Mouse (Mus musculus) kidney, postnatal 14 days (tissue): Measurements from ENCODE around the gene D17Wsu92e.
A peak's percentile ranks its signal among the peaks of the same experiment; 100 is the strongest.
"Not testable (repeated sequence)": the region's sequence is repeated elsewhere in the genome, so short reads cannot be mapped to it uniquely, and the experiment has no call there.

Source experiments
- DNase-seq: peaks from one replicate; pipeline ENCODE4 v3.0.0; 2022; ENCODE audit warnings: mixed read lengths

The D17Wsu92e gene

DNA sequence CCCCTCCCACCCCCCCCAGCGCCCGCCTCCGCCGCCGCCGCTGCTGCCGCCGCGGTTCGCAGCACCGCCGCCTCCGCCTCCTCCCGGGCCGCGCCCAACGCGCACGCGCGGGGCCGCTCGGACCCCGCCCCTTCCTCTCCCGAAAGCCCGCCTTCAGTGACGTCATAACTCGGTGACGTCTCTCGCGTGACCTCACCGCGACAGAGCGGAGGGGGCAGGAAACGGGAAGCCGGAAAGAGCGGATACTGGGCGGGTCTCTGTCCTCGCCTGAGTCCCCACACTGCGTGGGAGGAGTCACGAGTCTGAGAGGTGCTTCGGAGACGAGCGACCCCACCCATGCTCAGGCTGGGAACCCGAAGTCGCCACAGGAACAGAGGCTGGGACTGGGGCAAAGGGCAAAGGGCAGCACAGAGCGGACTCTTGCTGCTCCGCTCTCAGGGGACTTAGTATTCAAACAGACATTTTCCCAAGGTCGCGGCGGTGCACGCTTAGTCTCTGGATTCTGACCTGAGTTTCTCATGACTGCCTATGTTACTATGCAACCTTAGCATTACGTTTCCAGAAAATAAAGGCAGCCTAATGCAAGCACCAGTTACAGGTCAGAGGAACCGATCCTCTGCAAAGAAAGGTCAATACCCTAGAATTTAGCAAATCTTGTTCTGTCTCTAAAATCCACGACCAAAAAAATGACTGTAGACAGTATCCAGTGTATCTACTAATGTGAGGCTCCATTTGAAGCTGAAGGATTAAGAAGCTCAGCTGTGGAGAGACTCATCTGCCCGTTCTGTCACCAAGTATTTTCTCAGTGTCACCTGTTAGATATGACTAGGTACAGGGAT lies at the start of gene D17Wsu92e:
TSS of gene D17Wsu92e (minus strand) at position 81 of the 839 bp plus-strand sequence.
- peak; percentile 99 for DNase-seq

DNA sequence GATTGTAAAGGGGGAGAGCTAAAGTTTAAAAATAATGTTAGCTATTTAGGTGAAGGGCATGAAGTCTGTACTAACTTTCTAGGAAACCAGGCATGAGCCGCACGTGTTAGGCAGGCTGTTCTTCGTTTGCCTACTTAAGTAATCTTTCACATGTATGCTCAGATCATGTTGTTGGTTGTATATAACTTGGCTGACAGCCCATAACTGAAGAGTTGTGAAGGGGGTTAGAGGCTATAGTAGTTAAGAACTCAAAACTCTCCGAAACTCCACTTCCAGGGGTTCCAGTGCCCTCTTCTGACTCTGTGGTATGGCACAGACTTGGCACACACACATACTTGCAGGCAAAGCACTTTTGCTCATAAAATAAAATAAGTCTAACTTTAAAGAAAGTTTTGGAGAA lies 46.3 kb upstream of the D17Wsu92e start:
- DNase-seq = no peak

DNA sequence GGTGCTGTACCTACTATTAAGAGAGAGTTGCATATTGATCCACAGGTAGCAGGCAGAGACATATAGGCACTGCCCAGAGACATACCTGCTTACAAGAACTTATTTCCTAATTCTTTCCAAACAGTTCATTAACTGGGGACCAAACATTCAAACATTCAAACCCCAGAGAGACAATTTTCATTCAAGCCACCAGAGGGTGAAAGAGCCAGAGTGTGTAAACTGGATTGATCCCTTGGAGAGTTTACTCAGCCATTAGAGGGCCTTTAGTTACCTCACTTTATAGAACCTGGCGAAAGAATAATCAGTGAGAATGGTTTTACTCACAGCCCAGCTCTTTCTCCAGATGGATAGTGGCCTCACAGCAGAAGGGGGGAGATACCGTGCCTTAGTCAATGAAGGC lies 45.0 kb upstream of the D17Wsu92e start:
- DNase-seq = no peak

DNA sequence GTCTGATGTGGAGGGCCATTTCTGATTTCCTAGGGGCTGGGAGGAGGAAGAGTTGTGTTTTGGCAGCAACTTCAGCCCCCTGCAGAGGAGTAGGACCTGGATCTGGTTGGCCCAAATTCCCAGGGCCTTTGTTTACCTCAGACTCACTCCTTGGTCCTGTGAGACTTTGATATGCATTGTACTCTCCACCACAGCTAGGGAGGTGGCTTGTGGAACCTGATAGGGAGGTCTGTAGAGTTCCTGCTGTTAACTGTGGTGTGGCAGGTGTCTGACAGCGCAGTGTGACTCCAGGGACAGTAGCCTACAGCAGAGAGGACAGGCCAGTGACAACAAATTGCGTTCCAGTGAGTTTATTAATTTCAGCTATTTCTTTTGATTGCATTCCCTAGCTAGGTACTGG lies 38.7 kb upstream of the D17Wsu92e start:
- no peak for DNase-seq

DNA sequence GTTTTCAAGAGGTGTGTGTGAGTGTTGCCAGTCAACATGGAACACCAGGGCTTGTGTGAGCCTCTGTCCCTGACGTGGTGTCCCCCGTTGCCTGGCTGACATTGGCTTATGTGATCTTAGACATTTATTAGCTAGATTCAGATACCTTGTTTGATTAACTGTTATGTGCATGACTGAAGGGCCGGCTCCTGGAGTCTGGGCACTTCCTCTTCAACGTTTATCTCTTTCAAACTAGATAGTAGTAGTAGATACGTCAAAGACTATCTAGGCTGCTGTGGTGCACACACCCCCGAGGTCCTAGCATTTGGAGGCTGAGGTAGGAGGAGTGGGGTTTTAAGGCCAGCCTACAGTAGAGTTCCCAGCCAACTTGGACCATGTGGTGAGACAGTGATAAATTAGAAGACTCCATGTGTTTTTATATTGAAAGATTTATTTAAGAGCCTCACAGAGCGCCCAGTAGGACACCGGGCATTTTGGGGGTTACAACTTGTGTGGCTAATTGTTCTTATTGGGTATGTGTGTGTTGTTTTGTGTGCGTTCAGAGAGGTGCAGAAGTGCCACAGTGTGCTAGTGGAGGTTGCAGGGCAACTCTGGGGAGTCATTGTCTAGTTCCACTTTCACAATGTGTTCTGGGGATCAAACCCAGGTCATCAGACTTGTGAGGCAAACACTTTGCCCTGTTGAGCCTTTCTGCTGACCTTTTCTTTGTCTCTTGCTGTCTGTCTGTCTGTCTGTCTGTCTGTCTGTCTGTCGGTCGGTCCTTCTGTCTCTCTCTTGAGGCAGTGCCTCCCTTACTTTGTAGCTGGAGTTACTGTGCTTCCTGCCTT lies 37.4 kb upstream of the D17Wsu92e start:
- no peak for DNase-seq

DNA sequence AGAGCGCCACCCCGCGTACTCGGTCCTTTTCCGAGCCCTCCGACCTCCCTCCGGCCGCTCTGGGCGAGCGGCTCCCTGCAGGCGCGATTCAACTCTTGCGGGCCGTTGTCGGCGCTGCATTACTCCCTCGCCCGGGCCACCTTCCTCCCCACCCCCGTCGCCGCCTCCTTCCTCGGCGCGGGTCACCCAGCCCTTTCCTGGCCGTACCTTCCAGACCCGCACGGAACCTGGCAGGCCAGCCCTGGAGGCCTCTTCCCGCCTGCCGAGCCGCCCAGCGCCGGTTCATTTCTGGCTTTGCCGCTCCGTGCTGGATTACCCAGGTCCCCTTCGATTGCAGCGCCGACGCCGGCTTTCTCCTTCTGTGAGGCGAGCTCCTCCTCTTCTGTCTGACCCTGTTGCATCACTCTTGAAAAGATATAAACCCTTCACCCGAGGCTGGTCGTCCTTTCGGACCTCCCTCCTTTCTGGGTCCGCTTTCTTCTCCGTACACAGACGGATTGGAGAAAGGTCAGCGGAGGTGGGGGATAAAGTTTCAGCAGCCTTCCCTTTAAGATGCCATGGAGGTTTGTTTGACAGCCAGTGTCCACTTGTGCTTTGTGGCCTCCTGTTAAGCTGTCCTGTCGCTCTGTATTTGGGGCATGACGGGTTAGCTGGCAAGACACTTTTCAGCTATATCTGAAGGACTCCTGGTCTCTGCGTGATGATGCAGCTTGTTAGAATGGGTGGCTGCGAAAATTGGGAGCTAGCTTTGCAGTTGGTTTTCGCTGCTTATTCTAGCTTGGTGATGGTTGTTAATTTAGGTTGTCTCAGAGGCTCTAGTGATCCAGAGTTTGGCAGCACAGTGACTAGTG lies 36.6 kb upstream of the D17Wsu92e start:
- DNase-seq = peak; percentile 79

DNA sequence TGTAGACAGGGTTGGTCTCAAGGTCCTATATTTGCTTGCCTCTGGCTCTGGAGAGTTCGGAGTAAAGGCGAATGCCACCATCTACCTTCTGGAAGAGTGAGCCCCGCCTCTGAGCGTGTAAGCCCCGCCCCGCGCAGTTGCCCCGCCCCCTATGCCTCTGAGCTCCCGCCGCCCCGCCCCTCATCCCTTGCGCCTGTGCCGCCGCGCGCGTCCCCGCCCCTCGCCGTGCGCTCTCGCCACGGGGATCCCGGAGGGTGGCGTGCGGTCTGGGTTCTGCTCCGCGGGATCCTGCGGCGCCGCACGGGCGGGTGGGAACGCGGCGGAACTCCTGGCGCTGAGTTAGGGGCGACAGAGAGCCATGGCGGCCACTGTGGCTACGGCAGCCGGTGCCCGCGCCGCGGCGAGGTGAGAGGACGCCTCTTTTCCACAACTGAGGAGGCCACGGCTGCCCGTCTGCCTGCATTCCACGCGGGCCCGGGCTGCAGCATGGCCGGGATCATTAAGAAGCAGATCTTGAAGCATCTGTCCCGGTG lies 35.9 kb upstream of the D17Wsu92e start, which contains the start of gene Uhrf1bp1:
TSS of gene Uhrf1bp1 (plus strand) at position 177 of the 533 bp plus-strand sequence.
- DNase-seq = peak; percentile 92

DNA sequence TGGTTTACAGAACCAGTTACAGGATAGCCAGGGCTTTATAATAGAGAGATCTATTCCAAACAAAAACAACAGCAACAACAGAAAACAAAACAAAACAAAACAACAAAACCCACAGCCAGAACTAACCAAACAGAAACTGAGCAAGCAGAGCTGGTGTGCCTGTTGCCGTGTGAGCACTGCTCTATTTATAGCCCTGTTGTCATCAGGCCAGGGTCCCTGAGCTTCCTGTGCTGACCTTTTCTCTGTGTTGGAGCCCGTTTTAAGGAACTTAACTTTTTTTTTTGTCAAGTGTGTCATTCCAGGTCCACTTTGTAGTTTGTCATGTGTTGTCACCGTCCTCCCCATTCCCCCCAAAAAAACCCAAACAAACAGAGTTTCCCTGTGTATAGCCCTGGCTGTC lies 30.6 kb upstream of the D17Wsu92e start:
- DNase-seq = no peak

DNA sequence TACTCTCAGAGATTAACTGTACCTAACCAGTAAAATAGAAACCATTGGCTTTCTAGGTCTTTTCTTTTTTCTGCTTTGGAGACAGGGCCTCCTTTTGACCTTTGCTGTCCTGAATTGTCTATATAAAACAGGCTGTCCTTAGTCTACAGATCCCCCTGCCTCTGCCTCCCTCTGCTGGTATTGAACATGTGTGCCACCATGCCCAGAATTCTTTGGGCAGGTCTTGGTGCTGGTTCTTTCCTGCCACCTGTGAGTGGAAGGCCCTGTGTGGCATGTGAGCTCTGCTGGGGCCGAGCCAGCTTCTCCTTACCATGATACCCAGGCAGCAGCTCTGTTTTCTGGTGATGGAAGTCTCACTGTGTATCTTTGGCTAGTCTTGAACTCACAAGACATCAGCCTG lies 27.9 kb upstream of the D17Wsu92e start:
- no peak for DNase-seq

DNA sequence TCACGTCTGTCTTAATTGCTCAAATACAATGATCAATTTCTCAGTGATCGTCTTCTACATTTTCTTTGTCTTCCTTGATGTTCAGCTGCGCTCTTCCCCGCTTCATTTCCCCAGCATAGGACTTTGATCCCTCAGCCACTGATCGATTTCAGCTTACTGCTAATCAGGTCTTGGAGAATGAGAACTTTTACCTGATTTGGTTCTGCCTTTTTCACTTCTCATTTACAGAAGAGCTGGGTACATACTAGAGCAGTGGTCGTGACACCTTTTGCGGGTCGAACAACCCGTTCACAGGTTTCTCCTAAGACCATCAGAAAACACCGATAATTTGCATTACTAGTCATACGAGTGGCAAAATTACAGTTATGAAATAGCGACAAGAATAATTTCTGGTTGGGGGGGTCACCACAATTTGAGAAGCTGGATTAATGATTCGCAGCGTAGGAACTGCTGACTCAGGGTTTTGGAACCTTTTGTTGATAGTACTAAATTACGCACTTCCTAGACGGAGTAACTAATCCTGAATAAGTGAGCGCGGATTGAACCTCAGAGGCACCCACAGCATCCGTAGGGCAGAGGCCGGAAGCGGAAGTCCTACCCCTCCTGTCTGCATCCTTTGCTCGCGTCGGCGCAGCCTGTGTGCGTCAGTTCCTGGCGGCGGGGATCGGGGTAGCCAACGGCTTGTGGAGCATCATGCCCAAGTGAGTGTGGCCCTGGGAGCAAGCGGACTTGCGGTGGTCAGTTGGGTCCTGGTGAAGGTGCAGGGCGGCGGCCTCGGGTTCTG lies 19.2 kb upstream of the D17Wsu92e start:
- DNase-seq = peak; percentile 97

DNA sequence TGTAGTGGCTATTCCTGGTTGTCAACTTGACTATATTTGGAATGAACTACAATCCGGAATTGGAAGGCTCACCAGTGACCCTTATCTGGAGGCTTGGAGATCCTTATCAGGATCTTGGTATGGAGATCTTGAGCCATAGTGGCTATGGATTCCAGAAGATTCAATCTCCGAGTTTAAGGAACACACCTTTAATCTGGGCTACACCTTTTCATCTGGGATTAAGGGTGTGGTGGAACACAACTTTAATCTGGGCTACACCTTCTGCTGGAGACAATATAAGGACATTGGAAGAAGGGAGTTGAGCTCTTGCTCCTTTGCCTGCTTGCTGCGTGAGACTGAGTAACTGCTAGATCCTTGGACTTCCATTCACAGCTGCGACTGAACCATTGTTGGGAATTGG lies 17.4 kb upstream of the D17Wsu92e start, which contains the start of gene Snrpc:
TSS of gene Snrpc (plus strand) at position 301 of the 400 bp plus-strand sequence.
- DNase-seq = not testable (repeated sequence)

DNA sequence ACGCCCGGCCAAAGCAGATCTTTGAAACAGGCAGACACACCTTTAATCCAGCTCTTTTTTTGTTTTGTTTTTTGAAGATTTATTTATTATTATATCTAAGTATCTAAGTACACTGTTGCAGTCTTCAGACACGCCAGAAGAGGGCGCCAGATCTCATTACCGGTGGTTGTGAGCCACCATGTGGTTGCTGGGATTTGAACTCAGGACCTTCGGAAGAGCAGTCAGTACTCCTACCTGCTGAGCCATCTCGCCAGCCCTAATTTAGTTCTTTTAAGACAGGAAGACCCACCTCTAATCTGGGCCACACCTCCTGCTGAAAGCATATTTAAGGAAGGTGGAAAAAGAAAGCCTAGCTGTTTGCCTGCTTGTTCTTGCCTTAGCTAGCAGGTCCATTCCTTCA lies 10.0 kb upstream of the D17Wsu92e start:
- no peak for DNase-seq

DNA sequence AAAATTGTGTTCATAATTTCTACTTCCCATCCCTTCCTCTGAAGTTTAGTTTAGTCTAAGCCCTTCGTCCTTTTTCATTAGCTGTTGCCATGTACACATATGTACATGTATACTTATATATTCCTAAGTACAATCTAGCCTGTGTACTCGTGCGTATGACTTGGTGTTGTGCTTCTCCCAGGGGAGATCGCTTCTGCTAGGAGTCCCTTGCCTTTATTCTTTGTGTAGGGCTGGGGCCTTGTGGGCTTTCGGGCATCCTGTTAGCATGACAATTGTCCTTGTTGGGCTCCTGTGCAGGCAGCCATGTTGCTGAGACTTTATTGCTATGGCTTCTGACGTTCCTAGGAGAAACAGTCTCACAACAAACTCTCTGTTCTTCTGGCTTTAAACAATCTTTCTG lies 7.1 kb upstream of the D17Wsu92e start:
- no peak for DNase-seq

DNA sequence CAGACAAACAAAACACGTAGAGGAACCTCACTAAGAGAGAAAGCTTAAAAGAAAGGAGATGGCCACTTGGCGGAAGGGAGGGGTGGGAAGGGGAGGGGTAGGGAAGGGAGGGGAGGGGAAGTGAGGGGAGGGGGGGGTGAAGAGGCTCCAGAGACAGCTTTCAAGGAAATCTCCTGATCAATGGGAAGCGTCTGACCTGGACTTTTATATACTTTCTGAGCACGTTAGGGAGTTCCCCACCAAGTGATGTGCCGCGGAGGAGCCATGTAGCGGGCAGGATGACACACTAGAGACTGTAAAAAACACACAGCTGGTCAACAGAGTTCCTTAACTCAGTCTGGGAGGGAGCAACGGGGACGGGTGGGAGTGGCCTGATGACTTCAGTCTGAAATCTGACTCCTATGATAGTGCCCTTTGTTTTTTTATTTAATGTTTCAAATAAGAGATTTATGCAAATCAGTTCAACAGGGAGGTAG lies 6.5 kb upstream of the D17Wsu92e start:
- peak; percentile 62 for DNase-seq

DNA sequence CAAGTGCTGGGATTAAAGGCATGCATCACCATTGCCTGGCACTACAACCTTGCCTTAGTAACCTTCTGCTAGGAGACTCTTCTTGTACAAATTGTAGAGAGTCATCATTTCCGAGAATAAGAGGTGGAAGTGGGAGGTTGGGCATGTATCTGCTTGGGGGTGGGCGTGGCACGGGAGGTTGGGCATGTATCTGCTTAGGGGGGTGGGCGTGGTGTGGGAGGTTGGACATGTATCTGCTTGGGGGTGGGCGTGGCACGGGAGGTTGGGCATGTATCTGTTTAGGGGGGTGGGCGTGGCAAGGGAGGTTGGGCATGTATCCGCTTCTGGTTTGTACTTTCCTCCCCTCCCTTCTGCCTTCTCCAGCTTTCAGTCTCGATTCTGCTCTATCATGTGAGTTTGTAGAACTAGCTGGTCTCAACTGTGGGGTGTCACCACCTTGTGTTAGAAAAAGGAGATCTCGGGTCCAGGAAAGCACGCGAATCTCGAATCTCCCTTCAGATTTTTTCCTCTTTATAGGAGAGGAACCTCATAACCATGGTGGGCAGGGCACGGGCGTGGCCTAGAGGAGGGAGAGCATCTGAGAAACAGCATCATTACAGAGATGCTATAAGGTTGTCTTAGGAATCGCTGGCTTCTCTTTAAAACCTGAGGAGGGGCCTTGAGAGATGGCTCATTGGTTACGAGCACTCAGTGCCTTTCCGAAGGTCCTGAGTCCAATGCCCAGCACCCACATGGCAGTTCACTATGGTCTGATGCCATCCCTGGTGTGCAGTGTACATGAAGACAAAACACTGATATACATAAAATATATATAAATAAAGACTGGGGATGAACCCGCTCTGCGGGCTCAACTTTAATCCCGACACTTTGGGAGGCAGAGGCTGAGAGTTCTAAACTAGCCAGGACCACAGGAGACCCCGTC lies 5.8 kb upstream of the D17Wsu92e start:
- peak; percentile 85 for DNase-seq

DNA sequence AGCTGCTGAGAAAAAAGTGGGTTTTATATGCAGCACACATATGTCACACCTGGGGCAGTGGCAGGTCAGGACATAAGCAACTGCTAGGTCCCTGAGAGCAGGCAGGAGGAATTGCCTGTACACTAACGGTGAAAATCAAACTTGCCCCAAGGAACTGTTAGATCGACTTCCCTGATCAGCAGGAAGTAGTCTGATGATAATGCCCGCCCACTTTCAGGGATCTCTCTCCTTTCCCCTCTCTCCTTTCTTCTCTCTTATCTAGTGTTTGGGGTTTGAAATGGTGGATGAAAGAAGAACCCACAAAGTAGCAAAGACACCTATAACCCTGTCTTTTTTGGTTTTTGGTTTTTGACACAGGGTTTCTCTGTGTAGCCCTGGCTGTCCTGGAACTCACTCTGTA lies 5.1 kb upstream of the D17Wsu92e start:
- no peak for DNase-seq

DNA sequence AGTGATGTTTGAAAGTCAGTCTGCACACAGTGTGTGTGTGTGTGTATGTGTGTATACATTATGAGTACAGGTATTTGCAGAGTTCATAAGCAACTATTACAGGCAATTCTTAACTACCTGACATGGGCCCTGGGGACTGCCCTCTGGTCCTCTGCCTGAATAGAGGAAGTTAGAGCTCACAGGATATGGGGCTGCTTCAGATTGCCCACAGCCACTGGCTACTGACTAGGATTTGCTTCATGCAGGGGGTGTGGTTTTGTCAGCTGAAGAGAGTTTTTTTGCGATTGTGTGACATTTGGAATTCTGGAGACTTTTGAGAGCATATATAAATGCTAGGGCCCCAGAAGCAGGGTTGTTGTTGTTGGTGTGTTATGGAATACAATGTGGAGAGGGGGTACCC lies 4.5 kb upstream of the D17Wsu92e start:
- no peak for DNase-seq

DNA sequence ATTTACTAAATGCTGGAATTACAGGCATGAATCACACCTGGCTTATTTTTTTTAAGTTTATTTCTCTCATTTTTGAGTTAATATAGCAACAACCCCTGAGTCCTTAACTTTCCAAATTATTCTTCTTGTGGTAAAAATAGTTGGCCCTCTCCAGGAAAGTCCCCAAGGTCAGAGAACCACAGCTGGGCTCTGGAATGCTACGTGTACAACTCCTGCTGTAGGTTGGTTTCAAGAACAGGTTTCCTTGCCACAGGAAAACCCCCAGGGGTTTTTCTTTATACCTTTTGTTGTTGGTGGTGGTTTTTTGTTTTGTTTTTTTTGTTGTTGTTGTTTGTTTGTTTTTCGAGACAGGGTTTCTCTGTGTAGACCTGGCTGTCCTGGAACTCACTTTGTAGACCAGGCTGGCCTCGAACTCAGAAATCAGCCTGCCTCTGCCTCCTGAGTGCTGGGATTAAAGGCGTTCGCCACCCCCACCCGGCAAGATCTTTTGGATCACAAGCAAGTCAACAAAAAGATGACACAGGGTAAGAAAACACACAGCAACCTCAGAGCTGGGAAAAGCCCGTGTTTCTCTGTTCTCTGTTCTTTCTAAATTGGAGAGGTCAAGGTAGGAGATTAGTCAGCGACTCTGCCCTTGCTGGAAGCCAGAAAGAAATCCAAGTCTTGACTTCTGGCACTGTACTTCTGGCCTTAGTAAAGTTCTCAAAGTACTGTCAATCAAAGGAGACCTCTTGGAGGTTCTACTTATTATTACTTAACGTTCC lies 2.9 kb upstream of the D17Wsu92e start:
- DNase-seq = no peak
